Mouse (Mus musculus): ENCODE results near the gene Sparc.

Sparc gene

DNA sequence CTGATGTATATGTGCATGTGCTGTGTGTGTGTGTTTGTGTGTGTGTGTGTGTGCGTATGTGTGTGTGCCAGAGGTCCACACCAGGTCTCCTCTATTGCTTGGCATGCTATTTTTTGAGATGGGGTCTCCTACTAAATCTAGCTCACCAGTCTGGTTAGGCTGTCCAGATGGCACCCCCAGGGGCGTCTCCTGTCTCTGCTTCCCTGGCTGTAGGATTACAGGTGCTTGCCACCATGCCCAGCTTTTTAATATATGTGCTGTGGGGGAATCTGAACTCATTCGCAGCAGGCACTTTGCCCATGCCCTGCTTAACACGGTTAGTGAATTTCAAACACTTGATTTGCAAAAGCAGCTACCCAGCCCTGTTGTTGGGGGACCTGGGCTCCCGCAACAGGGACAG, 57.1 kb downstream of the Sparc start:
- DNase-seq (ENCODE audit: low spot score in 2 of 2) = no peak

DNA sequence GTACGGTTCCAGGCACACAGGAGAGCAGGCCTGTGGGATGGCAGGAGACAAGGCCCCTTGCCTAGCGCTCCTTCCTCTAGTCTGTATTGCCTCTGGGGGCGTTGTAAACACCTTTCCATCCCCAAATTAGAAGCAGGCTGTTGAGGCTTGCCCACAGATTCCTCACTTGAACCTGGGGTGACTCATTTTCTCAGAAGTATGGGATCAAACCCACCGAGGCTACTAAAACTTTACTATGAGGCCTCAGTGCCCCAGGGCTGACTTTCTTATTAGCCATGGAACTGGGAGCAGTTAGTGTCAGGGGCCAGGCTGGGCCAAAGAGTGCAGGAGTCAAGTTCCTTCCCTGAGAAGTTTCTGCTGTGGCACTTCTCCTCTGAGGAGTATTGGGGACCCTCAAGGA, 57.7 kb downstream of the Sparc start:
- DNase-seq (ENCODE audit: low spot score in 2 of 2) = no peak

DNA sequence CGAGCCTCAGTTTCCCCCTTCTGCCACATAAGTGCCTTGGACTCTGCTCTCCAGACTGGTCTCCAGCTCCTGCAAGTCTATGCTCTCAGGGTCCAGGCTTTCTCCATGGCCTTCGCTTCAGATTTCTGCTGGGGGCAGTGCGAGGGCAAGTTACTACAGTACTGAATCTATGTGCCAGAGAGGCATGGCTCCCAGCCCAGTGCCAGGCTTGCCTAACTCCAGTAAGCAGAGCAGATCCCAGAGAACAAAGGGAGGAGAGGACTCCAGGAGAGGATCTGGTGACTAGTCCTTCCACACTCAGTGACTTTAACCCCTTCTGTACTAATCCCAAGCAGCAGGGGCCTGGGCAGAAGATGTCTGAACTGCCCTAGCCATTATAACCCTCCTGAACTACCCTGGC, 58.3 kb downstream of the Sparc start:
- DNase-seq (ENCODE audit: low spot score in 2 of 2) = no peak

DNA sequence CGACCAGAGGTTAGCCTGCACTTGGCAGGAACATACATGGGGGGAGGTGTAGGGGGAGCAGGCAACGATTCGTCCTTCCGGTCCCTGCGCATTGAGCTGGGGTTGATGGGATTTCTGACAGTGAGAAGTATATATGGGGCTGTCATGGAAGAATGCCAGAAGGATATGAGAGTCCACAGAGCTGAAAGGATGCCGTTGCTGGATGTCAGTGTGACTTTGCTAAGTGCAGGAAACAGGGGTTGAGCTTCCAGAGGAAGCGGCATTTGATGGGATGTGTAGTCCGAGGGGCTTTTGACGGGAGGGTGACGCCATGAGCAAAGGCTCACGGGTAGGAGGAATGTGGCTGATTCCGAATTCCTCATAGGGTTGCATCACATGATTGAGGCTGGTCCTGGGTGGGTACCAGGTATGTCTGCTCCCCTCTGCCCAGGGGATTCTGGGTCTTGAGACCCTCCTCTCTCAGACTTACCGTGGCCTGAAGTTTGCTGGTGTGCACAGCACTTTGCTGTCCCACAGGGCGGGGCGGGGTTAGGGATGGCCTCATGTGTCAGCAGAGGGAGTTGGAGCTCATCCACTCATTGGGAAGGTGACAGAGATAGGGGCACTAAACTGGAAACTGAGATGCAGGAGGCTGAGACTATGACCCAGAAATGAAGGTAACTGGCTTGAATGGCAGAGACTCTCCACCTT, 64.7 kb downstream of the Sparc start:
- DNase-seq (ENCODE audit: low spot score in 2 of 2) = no peak

DNA sequence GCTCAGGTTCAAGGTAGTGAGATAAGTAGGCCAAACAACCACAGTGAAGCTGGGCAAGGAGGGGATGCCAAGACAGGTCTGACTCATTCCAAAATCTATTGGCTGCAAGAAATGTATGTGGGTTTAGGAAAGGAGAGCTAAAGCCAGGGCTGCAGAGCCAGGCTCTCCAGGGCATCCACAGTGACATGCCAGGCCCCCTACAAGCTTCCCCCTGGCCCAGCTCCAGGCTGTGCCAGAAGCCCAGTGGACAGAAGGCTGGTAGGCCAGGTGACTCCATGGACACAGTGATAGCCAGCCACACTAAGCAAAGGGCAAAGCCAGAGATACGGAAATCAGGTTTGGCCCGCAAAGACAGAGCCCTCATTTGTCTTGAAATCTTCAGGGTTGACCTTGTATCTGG, 66.1 kb downstream of the Sparc start:
- no peak for DNase-seq (ENCODE audit: low spot score in 2 of 2)

Measured in right cerebral cortex, postnatal 36 days (tissue).